Mouse (Mus musculus) brain, embryonic 14.5 days (tissue): Measurements from ENCODE around the gene Nrcam.

Experiments
- CTCF ChIP-seq: fragments of 200-500 bp; IDR thresholded peaks from 2 replicates; pipeline ENCODE4 v1.5.1; 2012; ENCODE audit warnings: inconsistent platforms, mild to moderate bottlenecking, moderate library complexity, borderline replicate concordance; ENCODE audit not compliant: insufficient read depth, insufficient read length; ENCODE audit errors: extremely low read depth
- POLR2A ChIP-seq: fragments of 200-500 bp; IDR thresholded peaks from 2 replicates; pipeline ENCODE4 v1.6.1; 2012; ENCODE audit warnings: mild to moderate bottlenecking, inconsistent platforms, borderline replicate concordance; ENCODE audit not compliant: poor library complexity, insufficient read depth, insufficient read length, severe bottlenecking; ENCODE audit errors: extremely low read depth

- TF ChIP-seq CTCF (no peak), POLR2A (no peak)
Observed at GRCm38 (mm10) chr12:44357460-44357859, 28.8 kb downstream of the Nrcam start.
